Mouse (Mus musculus) spleen, postnatal 4 days (tissue): ENCODE results near the gene Pcare.

ENCODE experiments used
- DNase-seq, 2 experiments: peaks; one replicate each; pipeline ENCODE4 v3.0.0; 2022; ENCODE audit warnings: low spot score in 2 of 2

Pcare gene

DNA sequence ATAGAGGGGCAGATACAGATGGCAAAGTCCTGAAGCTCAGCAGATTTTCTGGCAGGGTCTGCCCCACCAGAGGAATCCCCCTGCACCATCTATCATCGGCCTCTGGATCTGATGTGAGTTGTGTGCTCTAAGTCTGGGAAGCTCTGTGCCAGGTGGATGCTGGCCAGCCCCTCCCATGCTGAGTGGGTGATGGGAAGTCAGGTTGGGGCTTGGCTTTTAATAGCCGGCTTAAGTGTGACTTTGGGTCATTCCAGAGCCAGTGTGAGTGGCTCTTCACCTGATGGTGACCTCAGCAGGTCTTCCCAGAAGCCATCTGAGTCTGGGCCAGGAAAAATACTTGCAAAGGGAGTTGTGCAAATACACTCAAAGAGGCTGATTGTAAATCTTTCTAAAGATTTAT lies 22.0 kb downstream of the Pcare start:
- no peak for DNase-seq

- no peak for DNase-seq
These were observed 31.7 kb downstream of the Pcare start for GRCm38 (mm10) chr17:71721019-71721418.

DNA sequence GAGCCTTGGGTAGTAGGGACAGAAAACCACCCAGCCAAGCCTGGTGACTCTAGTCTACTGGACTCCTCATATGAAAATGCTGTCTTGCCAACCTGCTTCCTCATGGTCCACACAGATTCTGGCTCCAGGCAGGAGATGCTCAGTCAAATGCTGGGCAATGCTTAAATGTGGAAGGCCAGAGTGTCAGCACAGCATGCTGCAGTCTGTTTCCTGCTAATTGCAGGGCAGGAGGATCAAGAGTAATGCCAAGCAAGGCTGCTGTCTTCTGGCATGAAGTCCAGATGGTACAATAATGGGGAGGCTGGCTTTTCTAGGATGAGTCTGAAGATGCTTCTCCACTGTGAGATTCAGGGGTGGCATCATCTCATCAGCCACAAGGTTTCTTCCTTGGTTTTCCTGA lies 32.3 kb downstream of the Pcare start:
- no peak for DNase-seq

GRCm38 (mm10) chr17:71717881-71718625 lies 34.6 kb downstream of the Pcare start:
- DNase-seq, result no peak

- no peak for DNase-seq
These were observed 37.7 kb downstream of the Pcare start for GRCm38 (mm10) chr17:71715034-71715433.

- no peak for DNase-seq
These were observed 40.4 kb downstream of the Pcare start for GRCm38 (mm10) chr17:71712279-71712678.

GRCm38 (mm10) chr17:71707715-71708114 lies 45.0 kb downstream of the Pcare start:
- no peak for DNase-seq

GRCm38 (mm10) chr17:71705550-71706480 lies 46.9 kb downstream of the Pcare start:
- DNase-seq, result no peak

DNA sequence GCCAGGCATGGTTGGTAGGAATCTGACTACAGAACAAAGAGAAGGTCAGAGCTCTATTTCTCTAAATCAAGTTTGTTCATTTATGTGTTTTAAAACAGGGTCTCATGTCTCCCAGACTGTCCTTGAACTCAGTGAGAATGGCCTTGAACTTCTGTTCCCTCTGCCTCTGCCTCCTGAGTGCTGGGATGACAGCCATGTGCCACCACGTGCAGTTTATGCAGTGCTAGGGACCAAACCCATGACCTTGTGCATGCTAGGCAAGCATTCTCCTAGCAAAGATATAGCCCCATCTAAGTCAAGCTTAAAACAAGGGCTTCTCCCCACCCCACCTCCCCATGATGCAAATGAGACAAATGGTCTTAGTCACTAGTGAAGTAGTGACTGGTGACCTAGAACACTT lies 47.6 kb downstream of the Pcare start:
- DNase-seq, result no peak

DNA sequence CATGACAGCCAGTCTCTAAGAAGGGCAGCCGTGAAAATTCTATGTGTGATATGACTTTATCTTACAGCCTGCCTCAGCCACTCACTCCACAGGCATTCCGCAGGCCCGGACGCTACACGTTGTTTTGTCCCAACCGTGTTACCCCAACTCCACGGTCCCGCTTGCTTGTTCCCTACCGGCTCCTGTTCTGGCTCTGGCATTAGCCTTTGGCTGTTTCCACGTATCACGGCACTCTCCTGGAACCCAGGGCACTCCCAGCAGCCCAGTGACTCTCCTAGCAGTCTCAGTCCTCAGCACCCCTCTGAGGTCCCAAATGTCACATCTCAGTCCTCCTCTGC lies 54.1 kb downstream of the Pcare start:
- no peak for DNase-seq

- DNase-seq, result no peak
These were observed 54.6 kb downstream of the Pcare start for GRCm38 (mm10) chr17:71697896-71698618.

DNA sequence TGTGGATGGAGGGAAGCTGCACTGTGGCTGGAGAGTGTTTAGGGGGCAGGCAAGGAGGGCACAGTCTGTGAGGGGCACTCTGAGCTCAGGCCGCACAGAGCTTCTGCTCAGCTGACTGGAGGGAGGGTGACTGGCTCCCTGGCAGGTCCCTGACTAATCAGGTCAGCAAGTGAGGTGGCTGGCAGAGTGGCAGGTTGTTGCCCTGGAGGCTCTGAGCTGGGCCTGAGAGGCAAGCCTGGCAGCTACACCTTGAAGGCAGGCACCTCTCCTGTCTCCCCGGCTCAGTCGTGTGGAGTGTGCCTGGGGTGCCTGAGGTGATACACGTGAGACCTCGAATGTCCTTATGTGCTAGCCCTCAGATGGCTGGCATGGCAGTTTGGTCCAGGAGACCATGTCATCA lies 56.3 kb downstream of the Pcare start:
- DNase-seq, result no peak

- no peak for DNase-seq
These were observed 56.9 kb downstream of the Pcare start for GRCm38 (mm10) chr17:71695716-71696315.

- DNase-seq, result no peak
These were observed 57.5 kb downstream of the Pcare start for GRCm38 (mm10) chr17:71695151-71695550.

DNA sequence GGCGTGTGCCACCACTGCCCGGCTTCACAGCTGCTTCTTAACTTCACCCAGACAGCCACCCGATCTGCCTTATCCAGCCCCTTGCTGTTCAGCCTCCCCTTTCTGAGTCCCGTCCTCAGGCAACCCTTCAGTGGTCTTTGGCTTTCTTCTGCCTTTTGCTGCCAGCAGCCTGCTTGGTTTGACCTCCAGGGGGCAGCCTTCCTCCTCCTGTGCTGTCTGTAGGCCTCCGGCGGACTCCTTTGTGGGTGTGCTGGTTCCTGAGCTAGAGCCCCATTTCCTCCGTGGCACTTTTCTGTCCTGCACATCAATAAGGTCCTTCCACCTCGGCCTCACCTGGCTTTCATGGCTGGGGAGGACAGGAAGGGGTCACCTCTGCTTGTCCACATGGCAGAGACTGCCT lies 58.9 kb downstream of the Pcare start:
- no peak for DNase-seq
